Mouse (Mus musculus) midbrain, embryonic 16.5 days (tissue): ENCODE measurements around the gene Fam151a. TPM values are rescaled to one million over a fixed set of nuclear protein-coding genes. Genes with fewer than 3 reads are reported as not detected.
"Not testable (repeated sequence)": the region's sequence is repeated elsewhere in the genome, so short reads cannot be mapped to it uniquely, and the experiment has no call there.

Experiments
- ATAC-seq: fragments of 200-750 bp; cut with Nextera tagmentation; 2 replicates; pipeline ENCODE4 v1.8.0; 2017; ENCODE audit warnings: moderate TSS enrichment
- H3K27ac ChIP-seq: fragments of 300-500 bp; sonication (generic); 2 replicates; pipeline ENCODE4 v1.5.1; 2014; ENCODE audit warnings: mild to moderate bottlenecking, low read length, mixed read lengths
- H3K27me3 ChIP-seq: fragments of 300-500 bp; sonication (generic); 2 replicates; pipeline ENCODE4 v1.6.1; 2014; ENCODE audit warnings: low read depth, low read length, mixed read lengths; ENCODE audit not compliant: control insufficient read depth, insufficient read depth
- H3K36me3 ChIP-seq: fragments of 300-500 bp; sonication (generic); 2 replicates; pipeline ENCODE4 v1.6.1; 2014; ENCODE audit warnings: mild to moderate bottlenecking, low read length, moderate library complexity, mixed read lengths; ENCODE audit not compliant: control insufficient read depth, insufficient read depth
- H3K4me1 ChIP-seq: fragments of 300-500 bp; sonication (generic); 2 replicates; pipeline ENCODE4 v1.6.1; 2014; ENCODE audit warnings: mild to moderate bottlenecking, low read length, mixed read lengths; ENCODE audit not compliant: control insufficient read depth, insufficient read depth
- H3K4me2 ChIP-seq: fragments of 300-500 bp; sonication (generic); 2 replicates; pipeline ENCODE4 v1.6.1; 2014; ENCODE audit warnings: mild to moderate bottlenecking, low read length, mixed read lengths
- H3K4me3 ChIP-seq: fragments of 300-500 bp; sonication (generic); 2 replicates; pipeline ENCODE4 v1.5.1; 2014; ENCODE audit warnings: low read depth, mild to moderate bottlenecking, low read length, moderate library complexity, mixed read lengths
- H3K9ac ChIP-seq: fragments of 300-500 bp; sonication (generic); 2 replicates; pipeline ENCODE4 v1.6.1; 2014; ENCODE audit warnings: low read depth, low read length, mixed read lengths
- H3K9me3 ChIP-seq: fragments of 300-500 bp; sonication (generic); replicated peaks from 2 replicates; pipeline ENCODE4 v1.6.1; 2014; ENCODE audit warnings: mild to moderate bottlenecking, low read length, mixed read lengths; ENCODE audit not compliant: control insufficient read depth, poor library complexity, severe bottlenecking
- WGBS: fragments of 180-500 bp; shearing (Covaris S2); extraction: QIAGEN DNeasy Blood & Tissue Kit; methylation state at CpG from one replicate; pipeline ENCODE4 v1.1.7; 2014; 5-methylcytosine and 5-hydroxymethylcytosine counted together
- polyA plus RNA-seq: library from polyadenylated mRNA; unstranded; fragments of >200 nt; fragmentation: Nextera tagmentation; extraction: Ambion mirVana; gene quantifications from 2 replicates; pipeline ENCODE4 v1.2.1, GENCODE M21; 2015

Fam151a gene
- polyA plus RNA-seq, 1 experiment from 2014 or later = not detected

GRCm38 (mm10) chr4:106708408-106708807 lies 25.3 kb upstream of the Fam151a start:
- ATAC-seq = peak; percentile 27; the same call in 1 of the 2 replicates
- H3K36me3 ChIP-seq = no peaks in the 10 kb centered on the region
- no peak overlapping the region for H3K4me3 ChIP-seq
- no peak overlapping the region for H3K9ac ChIP-seq
- no peaks in the 10 kb centered on the region; the same call in 1 of the 2 replicates for H3K9me3 ChIP-seq
- peaks cover 16% of the 10 kb centered on the region for H3K4me1 ChIP-seq
- WGBS = under 1% methylated on average over 8 of the region's 8 CpGs
- peak overlapping the region; percentile 27 for H3K4me2 ChIP-seq
- H3K27ac ChIP-seq = no peak overlapping the region
- H3K27me3 ChIP-seq = no peaks in the 10 kb centered on the region; the same call in 1 of the 2 replicates

DNA sequence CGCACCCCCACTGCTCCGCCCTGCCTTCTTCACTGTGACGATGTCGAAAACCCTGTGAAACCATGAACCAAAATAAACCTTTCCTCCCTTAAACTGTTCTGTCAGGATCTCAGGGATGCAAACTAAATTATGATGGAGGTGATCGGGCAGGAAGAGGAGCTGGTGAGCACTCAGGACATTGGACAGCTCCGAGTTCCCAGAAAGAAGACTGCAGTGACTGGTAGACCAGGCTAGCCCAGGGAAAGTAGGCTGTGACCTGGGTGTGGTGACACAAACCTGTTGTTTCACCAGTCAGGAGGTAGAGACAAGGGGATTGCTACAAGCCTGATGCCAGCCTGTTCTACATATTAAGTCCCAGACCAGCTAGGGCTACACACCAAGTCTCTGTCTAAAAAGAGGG lies 20.1 kb upstream of the Fam151a start:
- no peaks in the 10 kb centered on the region; the same call in 1 of the 2 replicates for H3K9me3 ChIP-seq
- no peak overlapping the region for H3K27ac ChIP-seq
- 94% methylated on average over 6 of the region's 6 CpGs for WGBS
- no peak overlapping the region for H3K4me3 ChIP-seq
- no peak overlapping the region for H3K9ac ChIP-seq
- no peaks in the 10 kb centered on the region for H3K36me3 ChIP-seq
- no peak for ATAC-seq
- no peaks in the 10 kb centered on the region for H3K4me1 ChIP-seq
- no peak overlapping the region for H3K4me2 ChIP-seq
- no peaks in the 10 kb centered on the region; the same call in 1 of the 2 replicates for H3K27me3 ChIP-seq

DNA sequence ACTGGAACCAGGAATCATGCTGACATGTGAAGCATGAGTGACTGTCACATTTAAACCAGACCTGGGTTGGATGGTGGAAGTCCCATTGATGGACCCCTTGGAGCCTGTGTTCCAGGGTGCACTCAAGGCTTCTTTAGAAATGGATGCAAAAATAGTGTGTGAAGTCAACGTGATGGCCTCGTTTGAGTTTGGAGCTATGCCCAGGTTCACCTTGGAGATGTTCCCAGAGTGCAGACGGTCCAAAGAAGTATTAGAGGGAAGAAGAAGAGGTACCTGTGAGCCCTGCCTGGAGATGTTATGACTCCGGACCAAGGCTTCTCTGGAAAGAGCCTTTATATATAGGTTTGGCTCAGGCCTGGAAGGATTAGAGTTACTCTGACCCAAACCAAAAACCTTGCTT lies 13.1 kb upstream of the Fam151a start:
- WGBS = 85% methylated on average over 4 of the region's 4 CpGs
- no peak for ATAC-seq

DNA sequence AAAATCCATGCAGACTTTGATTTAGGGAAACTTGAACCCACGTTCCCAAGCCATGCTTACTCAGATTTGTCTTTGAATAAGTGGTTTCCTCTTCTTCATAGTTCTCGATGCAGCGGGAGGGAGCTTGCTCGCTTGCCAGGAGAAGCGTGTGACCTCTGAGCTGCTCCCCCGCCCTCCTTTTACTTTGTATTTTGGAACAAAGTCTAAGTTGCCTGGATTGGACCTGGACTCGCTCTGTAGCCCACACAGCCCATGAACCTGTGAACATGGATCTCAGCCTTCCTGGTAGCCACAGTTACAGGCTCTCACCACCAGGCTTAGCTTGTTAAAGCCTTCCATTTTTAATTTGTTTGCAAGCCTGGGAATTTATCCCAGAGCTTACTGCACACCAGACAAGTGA lies 2.9 kb upstream of the Fam151a start, which contains the start of gene Mroh7:
Gene Mroh7 (minus strand): TSS at position 112 of the 400 bp plus-strand sequence.
- Histone ChIP-seq H3K27me3 (no peaks in the 10 kb centered on the region), H3K27ac (no peak within 1 kb of the TSS), H3K9me3 (no peaks in the 10 kb centered on the region), H3K4me3 (no peak within 1 kb of the TSS), H3K4me2 (no peak within 1 kb of the TSS), H3K36me3 (no peaks in the 10 kb centered on the region), H3K9ac (no peak within 1 kb of the TSS), H3K4me1 (no peaks in the 10 kb centered on the region)
- 85% methylated on average over 7 of the region's 7 CpGs for WGBS
- ATAC-seq = no peak

More for the DNA sequence above, 13.1 kb upstream of the Fam151a start:
- Histone ChIP-seq H3K9ac (no peak overlapping the region), H3K4me3 (no peak overlapping the region), H3K9me3 (no peaks in the 10 kb centered on the region), H3K27me3 (no peaks in the 10 kb centered on the region), H3K27ac (no peak overlapping the region), H3K4me1 (no peaks in the 10 kb centered on the region), H3K36me3 (no peaks in the 10 kb centered on the region), H3K4me2 (no peak overlapping the region)

DNA sequence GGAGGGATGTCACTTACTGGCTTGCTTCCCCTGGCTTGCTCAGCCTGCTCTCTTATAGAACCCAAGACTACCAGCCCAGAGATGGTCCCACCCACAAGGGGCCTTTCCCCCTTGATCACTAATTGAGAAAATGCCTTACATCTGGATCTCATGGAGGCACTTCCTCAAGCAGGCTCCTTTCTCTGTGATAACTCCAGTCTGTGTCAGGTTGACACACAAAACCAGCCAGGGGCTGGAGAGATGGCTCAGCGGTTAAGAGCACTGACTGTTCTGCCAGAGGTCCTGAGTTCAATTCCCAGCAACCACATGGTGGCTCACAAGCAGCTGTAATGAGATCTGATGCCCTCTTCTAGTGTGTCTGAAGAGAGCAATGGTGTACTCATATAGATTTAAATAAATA lies 3.2 kb downstream of the Fam151a start:
- H3K36me3 ChIP-seq, H3K9ac ChIP-seq, ATAC-seq, H3K27ac ChIP-seq, H3K4me1 ChIP-seq, H3K4me2 ChIP-seq, H3K9me3 ChIP-seq, H3K27me3 ChIP-seq, H3K4me3 ChIP-seq: not testable (repeated sequence)
- WGBS = 90% methylated on average over 1 of the region's 1 CpGs

- ATAC-seq = no peak
- H3K27ac ChIP-seq = no peak overlapping the region
- WGBS = 77% methylated on average over 3 of the region's 3 CpGs
- no peaks in the 10 kb centered on the region for H3K36me3 ChIP-seq
- no peak overlapping the region for H3K4me3 ChIP-seq
- H3K4me2 ChIP-seq = no peak overlapping the region
- no peaks in the 10 kb centered on the region for H3K9me3 ChIP-seq
- no peaks in the 10 kb centered on the region for H3K27me3 ChIP-seq
- H3K9ac ChIP-seq = no peak overlapping the region
- no peaks in the 10 kb centered on the region for H3K4me1 ChIP-seq
Measured at GRCm38 (mm10) chr4:106737904-106738303, 4.2 kb downstream of the Fam151a start.

- no peak for ATAC-seq
- Histone ChIP-seq H3K9me3 (no peaks in the 10 kb centered on the region), H3K9ac (no peak overlapping the region), H3K36me3 (no peaks in the 10 kb centered on the region), H3K4me1 (peaks cover 10% of the 10 kb centered on the region), H3K4me3 (no peak overlapping the region), H3K27me3 (no peaks in the 10 kb centered on the region), H3K4me2 (no peak overlapping the region), H3K27ac (no peak overlapping the region)
- 82% methylated on average over 7 of the region's 7 CpGs for WGBS
Measured at GRCm38 (mm10) chr4:106745862-106746261, 12.2 kb downstream of the Fam151a start.

DNA sequence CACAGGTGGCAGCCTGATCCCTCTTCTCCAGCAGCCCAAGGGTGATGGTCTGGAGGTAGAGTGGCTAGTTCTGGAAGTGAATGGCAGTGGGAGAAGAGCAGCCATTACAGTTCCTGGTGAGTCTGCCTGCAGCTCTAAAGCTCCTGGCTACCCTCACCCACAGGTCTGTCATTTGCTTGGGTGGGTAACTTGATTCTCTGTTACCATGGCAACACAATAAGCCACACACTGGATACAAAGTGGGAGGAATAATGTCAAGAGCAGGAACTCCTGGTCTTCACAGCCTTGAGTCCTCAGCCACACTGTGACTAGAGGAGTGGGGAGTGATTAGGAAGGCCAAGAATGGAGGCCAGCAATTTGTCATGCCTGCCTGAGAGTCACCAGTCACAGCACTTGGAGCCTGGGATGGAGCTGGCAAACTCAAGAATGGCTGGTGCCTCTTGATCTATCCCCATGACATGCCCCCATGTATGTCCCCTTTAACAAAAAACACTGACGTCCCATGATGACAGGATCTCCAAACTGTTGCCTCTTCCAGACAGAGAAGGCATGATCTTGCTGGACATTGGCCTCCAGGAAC lies 13.4 kb downstream of the Fam151a start:
- 82% methylated on average over 1 of the region's 1 CpGs for WGBS

DNA sequence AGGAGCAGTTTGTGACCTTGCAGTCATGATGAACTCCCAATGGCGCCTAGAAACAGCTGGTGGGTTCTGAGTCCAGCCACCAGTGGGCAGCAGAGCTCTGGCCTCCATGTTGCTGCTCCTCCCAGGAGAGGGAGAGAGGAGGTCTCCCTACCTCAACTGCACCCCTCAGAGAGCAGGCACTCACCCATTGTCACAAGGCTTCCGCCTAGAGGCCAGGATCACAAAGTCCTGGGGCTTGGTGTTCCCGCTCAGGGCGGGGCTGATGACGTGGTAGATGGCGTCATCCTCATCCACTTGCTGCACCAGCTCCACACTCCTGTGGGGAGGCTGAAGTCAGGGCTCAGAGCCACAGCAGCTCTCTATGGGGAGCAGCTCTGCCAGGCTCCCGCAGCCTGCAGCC lies 16.0 kb downstream of the Fam151a start:
- peak; percentile 86 for ATAC-seq
- H3K27ac ChIP-seq = peak overlapping the region; percentile 54

More for the DNA sequence above, 13.4 kb downstream of the Fam151a start:
- peaks cover 10% of the 10 kb centered on the region for H3K4me1 ChIP-seq
- no peak overlapping the region for H3K4me3 ChIP-seq
- H3K27me3 ChIP-seq = no peaks in the 10 kb centered on the region
- no peak for ATAC-seq
- H3K4me2 ChIP-seq = no peak overlapping the region
- H3K9ac ChIP-seq = no peak overlapping the region
- H3K27ac ChIP-seq = peak overlapping the region; percentile 24; the same call in 1 of the 2 replicates
- no peaks in the 10 kb centered on the region for H3K9me3 ChIP-seq
- H3K36me3 ChIP-seq = no peaks in the 10 kb centered on the region

More for the DNA sequence above, 16.0 kb downstream of the Fam151a start:
- Histone ChIP-seq H3K4me3 (peak overlapping the region; percentile 14; the same call in 1 of the 2 replicates), H3K4me2 (peak overlapping the region; percentile 45), H3K27me3 (no peaks in the 10 kb centered on the region), H3K36me3 (no peaks in the 10 kb centered on the region), H3K9ac (peak overlapping the region; percentile 36; the same call in 1 of the 2 replicates), H3K9me3 (no peaks in the 10 kb centered on the region), H3K4me1 (peaks cover 10% of the 10 kb centered on the region)
- 3% methylated on average over 7 of the region's 7 CpGs for WGBS
